Mouse (Mus musculus) testis, adult 2 months (tissue): ENCODE data around the gene Ankrd13c.

ENCODE experiments used
- CTCF ChIP-seq: fragments of 200-500 bp; IDR thresholded peaks from 2 replicates; pipeline ENCODE4 v1.5.1; 2012; ENCODE audit warnings: low read depth, mild to moderate bottlenecking, inconsistent platforms, low read length, moderate library complexity; ENCODE audit not compliant: control insufficient read depth, insufficient read depth, insufficient replicate concordance
- POLR2A ChIP-seq: fragments of 200-500 bp; IDR thresholded peaks from 2 replicates; pipeline ENCODE4 v1.6.1; 2012; ENCODE audit warnings: low read depth, mild to moderate bottlenecking, inconsistent platforms, low read length, moderate library complexity; ENCODE audit not compliant: control insufficient read depth

GRCm38 (mm10) chr3:157955466-157955865 lies 8.4 kb downstream of the Ankrd13c start:
- TF ChIP-seq CTCF: no peak
- TF ChIP-seq POLR2A: no peak
